Mouse (Mus musculus) gastrocnemius, postnatal 14 days (tissue): ENCODE results near the gene Upk3a. TPM values are rescaled to one million over a fixed set of nuclear protein-coding genes. Genes with fewer than 3 reads are reported as not detected.
A peak's percentile ranks its signal among the peaks of the same experiment; 100 is the strongest.

Experiments used
- DNase-seq: peaks from one replicate; pipeline ENCODE4 v3.0.0; 2021; ENCODE audit warnings: mixed read lengths
- intact Hi-C: fragments of 180-260 bp; cut with DNase I; formaldehyde crosslinking; loops from one replicate; pipeline ENCODE4 v1.15.1; 2025; ENCODE audit warnings: low total_unique reads
- long read RNA-seq, 2 experiments: library from polyadenylated mRNA; stranded (forward); transcript quantifications; one replicate each; pipeline ENCODE4 v2.0.0; 2021
- total RNA-seq, 2 experiments: library from RNA; stranded (reverse); gene quantifications; 2 replicates each; pipeline ENCODE4 v1.2.3; 2021

The Upk3a gene
- not detected for total RNA-seq
- long read RNA-seq, experiment 1 = 0 reads
- long read RNA-seq, experiment 2 = 0 reads

DNA sequence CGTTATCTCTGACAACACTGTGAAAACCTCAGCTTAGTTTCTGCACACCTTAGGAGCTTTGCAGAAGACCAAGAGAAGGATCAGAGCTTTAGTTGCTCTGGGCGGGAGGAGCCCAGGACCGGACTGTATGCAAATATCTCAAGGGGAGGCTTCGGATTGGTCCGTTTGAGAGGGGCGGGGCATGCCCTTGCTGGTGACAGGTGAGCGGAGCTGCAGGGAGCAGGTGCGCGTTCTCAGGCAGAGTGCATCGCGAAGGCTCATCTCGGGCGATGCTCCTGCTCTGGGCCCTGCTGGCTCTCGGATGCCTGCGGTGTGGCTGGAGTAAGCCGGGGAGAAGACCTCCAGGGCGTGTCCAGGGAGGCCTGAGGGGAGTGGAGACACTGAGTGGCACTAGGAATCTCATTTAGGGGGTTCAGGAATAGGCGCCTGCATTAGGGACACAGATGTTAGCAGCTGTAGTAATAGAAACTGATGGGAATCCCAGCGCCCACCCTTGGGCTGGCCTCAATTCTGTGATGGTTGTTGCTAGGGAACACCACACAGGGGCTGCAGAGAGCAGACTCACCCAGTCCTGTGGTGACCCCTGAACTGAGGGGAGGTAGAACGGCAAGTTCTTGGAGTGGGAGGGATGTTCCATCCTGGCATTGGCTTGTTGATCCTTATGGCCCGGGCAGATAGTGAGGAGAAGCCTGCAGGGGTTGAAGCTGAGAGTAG lies at the start of gene Upk3a:
Gene Upk3a, plus strand, starts transcription at position 191 of the 714 bp plus-strand sequence.
- no peak for DNase-seq
- intact Hi-C loops = no loop called here

DNA sequence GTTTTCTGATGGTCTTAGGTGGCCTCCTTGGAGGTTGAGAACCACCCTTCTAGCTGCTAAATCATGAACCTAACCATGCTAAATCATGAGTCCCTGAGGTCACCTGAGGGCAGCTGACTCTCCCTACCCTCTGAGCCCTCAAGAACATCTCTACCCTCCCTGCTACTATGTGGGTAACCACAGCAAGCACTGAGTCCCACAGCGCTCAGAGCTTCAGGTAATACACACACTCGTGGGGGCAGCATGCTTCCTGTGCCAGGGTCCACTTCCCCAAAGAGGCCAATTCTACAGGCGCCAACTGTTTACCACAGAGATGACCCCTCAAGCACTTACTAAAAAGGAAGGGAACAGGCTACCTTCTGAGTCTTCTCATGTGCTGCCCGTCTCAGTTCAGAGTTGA lies 48.4 kb upstream of the Upk3a start:
- DNase-seq = no peak
- intact Hi-C loops = no loop called here

DNA sequence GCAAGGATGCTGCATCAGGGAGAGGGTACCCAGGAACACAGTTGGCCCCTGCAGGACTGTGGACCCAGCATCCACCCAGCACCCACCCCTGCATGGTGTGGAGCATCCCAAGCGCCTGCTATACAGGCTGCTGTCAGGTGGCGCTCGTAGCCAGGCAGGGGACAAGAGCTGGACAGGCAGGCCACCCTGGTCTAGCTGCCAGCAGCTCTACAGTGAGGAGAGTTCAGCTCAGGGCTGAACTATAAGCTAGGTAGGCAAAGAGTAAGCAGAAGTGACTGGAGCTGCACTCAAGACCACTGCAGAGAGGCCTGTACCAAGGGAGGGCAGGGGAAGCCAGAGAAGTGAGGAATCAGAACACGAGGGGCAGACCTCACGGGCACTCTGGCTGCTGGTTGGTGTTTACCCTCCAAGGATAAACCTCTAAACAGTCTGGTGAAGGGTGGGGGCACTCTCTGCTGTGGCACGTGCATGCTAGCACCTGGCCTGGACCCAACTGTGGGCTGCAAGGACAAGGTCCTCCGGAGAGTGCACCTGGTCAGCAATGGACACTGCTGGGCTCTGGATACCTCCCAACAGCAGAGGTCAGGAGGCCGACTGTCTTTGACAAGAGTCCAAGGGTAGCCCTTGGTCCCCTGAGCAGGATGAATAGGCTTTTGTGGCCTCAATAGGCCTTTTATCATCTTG lies 43.9 kb upstream of the Upk3a start:
- no peak for DNase-seq
- intact Hi-C loops = no loop called here

DNA sequence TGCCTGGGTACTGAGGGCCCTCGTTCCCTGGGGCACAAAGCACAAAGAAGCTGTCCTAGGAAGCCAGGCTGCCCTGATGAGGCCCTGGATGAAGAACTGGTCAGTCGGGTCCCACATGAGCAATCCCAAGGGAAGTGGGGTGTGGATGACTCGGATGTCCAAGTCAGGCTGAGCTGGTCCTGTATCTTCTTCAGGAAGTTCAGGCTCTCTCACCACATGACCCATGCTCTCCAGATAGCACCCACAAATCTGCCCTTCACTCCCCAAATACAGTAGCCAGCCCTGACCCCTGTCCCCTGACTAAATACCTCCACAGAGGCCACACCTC lies 43.4 kb upstream of the Upk3a start:
- DNase-seq = no peak
- intact Hi-C loops = no loop called here

DNA sequence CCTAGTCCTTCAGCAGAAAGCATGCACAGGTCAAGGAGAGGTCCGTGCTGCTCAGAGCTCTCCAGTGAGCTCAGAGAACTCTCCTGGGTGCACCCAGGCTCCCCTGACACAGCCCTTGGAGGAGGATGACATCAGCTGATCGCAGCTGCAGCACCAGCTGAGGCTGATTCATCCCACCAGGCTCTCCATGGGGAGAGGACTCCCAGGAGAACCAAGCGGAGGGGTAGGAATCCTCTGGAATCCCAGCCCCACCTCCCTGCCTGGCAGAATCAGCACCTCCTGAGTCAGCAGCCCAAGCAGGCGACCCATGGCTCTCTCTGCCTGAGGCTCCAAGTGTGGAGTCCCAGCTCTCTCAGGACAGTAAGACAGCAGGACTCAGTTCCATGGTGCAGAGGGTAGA lies 41.2 kb upstream of the Upk3a start:
- peak; percentile 30 for DNase-seq
- intact Hi-C loops = no loop called here

DNA sequence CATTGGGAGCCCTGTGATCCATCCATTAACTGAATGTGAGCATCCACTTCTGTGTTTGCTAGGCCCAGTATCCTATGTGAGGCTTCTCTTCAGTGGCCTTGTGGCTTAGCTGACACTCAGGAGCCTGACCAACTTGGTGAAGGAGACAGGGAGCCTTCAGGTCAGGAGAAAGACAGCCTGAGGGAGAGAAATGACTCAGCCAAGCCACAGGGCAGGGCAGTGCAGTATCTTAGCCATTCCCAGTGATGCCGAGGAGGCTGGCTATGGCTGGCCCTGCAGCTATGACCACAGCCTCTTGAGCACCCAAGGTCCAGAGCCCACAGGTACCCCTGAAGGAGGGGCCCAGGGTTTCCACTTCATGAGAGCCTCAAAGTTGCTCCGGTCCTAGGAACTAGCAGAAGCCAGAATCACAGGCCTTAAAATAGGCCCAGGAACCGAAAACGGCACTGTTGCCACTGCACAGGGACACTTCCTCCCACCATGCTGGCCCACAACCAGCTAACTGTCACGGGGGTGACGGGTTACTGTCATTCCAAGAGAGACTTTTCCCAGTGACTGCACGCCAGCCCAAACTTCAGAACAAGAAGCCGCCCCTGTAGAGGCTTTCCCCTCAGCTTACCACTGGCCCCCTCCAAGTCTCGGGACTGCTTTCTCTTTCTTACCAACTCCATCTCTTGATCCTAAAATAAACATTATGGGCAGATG lies 35.2 kb upstream of the Upk3a start:
- intact Hi-C loops = no loop called here
- DNase-seq = peak; percentile 35

DNA sequence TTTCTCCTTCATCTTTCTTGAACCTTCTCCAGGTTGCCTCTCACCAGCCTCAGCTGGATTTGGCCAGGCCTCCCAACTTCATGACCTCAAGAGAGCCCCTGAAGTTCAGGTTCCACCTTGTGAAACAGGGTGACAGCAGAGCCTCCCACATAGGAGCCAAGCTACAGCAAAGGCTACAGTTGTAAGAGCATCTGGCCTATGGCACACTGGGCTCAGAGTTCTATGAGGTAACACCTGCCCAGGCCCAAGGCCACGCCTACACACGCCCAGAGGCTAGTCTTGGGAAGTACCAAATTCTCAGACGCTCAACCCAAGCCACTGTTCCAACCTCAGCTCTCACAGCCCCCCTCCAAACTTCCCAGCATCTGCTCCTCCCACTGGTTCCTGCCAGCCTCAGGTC lies 34.1 kb upstream of the Upk3a start:
- intact Hi-C loops = no loop called here
- DNase-seq = no peak

DNA sequence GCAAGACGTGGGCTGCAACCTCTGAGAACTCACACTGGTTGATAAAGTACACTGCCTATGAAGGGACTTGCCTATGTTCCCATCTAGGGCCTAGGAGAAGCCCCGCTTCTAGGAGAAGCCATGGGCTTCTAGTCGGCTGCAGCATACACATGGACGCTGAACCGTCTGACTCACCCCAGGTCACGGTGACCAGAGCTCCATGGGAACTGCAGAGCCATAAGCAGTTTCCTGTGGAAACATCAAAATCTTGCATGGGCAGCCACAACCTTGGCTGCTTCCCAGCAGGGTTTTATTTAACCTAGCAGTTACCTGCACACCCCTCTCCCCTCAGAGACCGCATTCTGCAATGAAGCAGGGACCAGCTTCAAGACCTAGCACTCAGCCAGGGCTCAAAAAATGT lies 33.2 kb upstream of the Upk3a start:
- intact Hi-C loops = no loop called here
- DNase-seq = no peak

DNA sequence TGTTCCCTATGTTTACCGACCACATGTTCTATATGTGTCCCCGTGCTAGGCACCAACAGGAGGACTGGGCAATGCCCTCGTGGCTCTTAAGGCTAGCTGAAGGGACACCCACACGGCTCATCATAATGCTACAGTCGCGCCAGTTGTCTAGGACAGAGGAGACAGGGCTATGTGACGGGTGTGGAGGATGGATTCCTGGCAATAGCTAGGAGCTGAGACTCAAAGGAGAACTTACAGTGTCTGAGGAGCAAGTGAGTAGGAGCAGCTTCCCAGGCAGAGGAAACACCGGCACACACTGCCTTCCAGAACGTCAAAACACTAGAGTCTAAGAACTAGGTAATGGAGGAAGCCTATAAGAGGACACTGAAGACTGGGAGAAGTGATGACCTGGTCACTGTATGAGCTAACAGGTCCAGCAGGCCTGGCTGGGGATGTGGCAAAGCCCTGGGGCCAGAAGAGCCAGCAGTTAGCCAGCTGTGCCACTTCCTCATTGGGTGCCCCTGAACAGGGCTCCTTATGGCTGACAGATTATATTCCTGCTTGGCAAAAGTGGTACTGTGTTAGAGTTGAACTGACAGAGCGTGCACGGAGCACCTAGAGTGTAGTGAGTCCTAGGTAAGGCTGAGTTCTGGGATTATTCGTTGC lies 31.3 kb upstream of the Upk3a start:
- intact Hi-C loops = no loop called here
- no peak for DNase-seq

DNA sequence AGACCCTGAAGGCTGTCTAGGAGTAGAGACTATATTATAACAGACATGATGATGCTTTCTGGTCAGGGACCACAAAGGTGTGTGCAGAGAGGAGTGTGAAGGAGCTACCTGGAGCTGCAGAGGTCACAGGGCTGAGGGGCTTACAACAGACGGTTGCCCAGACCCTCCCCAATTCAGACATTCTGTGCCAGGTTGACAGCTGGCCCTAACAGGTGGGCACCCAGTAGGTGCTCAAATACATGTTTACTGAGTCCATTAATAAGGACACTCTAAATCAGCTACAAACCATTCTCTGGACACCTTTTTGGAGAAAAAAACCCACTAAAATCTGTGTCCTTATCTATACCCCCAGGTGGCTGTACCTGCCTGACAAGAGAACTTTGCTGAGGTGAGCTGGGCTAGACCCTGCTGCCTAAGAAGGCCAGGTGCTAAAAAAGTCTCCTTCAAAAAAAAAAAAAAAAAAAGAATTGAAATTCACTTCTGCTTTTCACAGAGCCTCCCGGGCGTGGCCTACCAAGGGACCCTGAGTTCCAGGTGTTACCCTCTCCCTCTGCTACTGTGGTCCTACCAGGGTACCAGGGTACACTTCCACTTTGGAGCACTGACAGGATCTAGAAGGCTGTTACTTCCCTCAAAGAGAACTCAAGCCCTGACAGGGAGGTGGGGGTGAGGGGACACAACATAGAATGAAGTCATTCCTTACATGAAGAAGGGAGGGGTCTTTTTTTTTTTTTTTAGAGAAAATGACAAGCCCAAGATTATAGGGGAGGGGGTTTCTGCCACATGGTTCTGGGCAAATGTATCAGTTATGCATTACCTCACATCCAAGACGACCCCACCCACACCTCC lies 30.5 kb upstream of the Upk3a start:
- no peak for DNase-seq
- intact Hi-C loops = no loop called here

DNA sequence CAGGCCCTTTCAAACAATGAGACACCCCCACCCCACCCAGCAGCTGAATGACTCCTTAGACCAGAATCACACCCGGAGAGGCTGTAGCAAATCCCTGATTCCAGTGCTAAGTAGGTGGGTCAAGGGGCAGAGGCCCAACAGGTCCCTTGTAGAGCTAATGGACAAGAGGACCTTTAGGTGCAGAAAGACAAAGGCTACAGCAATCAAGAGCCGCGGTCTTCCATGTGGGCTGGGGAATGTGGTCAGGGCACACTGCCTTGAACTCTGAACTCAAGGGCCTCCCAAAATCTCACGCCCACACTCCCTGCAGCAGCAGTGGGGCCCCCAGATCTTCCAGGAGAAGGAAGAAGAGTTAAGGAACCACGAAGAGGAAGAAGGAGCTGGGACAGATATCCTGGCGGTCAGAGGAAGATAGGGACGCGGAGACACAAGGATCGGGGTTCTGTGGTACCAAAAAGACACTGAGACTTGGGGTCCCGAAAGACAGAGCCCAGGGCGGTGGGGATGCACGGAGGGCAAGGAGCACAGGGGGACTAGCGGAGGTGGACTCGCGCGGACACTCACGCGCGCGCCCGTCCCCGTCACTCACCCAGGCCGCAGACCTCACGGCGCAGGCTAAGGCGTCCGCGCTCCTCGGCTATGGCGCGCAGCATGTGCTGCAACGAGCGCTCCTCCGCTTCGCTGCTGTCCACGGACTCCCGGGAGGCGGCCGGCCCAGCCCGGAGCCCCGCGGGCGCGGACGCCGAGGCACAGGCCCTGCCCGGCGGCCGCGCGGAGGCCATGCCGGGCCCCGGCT lies 29.7 kb upstream of the Upk3a start:
- peak; percentile 47 for DNase-seq
- intact Hi-C loops = no loop called here

DNA sequence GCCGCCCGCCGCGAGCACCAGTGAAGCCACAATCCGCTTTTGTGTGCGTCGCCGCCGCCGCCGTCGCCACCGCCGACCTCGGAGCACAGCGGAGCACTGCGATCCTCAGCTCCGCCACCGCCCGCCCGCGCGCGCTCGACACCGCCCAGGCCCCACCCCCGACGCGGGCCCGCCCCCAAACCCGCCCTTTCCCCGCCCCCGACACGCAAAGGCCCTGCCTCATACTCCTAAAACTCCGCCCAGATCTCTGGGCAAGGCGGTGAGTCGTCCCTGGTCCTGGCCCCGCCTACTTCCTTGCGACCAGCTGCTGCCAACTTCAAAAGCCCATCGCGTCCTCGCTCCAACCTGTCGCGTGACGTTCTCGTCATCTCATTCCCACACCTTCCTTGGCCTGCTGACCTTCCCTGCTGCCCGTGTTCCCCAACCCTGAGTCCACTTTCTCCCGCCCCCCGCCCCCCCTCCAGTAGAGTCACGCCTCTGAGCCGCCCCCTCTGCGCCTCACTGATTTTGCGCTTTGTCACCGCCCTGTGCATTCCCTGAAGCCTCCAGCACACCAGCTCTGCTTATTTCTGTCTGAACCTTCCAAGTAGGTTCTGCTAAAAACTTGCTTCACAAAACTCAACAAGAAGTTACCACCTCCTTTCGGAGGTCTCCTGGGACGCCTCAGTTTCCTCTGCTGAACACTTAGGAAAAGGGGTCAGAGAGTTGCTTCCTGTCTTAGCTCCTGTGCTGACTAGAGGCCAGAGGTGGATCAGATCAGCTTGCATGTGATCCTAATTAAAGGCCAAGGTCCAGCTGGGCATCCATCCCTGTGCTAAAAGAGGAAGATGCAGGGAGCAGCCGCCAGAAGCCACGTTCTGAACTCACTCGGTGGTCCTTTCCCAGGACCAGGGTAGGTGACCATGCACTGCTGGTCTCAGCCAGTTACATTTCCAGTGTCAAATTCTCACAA lies 28.8 kb upstream of the Upk3a start, which contains the start of gene 5031439G07Rik:
Gene 5031439G07Rik, minus strand, starts transcription at position 678 of the 952 bp plus-strand sequence.
- intact Hi-C loops = no loop called here
- peak; percentile 92 for DNase-seq

DNA sequence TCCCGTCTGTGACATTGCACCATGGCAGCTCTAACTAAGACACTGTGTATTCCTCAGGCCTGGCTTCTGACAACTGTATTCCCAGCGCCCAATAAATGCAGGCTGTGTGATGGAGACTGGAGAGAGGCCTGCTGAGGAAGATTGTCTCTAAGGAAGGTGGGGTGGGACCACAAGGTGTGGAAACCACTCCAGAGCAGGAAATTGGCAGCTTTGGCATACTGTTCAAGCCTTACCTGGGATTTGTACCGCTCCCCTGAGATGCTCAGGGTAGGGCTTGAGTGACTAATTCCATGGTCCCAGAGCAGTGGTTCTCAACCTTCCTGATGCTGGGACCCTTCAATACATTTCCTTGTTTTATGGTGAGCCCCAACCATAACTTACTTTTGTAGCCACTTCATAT lies 27.8 kb upstream of the Upk3a start:
- intact Hi-C loops = no loop called here
- DNase-seq = no peak

DNA sequence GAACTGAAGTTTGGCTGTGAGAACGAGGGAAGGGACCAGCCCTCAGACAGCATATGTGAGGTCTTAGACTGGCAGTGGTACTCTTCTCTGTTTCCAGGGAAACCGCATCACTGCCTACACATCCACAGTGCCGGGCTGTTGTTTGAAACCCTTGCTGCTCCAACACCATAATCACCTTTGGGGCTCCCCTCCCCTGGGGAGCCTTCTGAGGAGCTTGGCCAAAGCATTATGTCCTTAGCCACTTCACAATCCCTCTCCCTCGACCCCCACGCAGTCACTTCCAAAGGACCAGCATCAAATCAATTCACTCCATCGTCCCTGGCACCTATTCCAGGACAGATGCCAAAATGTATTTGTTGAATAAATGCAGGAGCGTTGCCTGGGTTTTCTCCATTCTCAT lies 27.2 kb upstream of the Upk3a start:
- DNase-seq = no peak
- intact Hi-C loops = no loop called here

DNA sequence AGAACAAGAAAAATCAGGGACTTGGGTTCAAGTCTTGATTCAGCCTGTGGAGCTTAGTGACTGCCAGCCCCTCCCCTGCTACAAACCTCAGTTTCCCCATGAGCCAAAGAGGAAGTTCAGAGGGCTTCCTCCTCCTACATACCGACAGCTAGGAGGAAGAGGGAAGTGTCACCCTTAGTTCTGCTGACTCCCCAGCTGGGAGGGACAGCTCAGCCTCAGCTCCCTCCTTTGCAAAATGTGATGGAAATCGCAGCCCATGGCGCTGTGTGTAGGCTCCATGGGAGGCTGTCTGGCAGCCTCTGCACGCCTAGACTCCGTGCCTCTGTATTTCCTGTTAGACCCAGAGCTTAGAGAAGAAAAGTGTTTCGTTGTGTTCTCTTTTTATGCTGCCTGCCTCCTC lies 22.4 kb upstream of the Upk3a start:
- DNase-seq = no peak
- intact Hi-C loops = no loop called here

DNA sequence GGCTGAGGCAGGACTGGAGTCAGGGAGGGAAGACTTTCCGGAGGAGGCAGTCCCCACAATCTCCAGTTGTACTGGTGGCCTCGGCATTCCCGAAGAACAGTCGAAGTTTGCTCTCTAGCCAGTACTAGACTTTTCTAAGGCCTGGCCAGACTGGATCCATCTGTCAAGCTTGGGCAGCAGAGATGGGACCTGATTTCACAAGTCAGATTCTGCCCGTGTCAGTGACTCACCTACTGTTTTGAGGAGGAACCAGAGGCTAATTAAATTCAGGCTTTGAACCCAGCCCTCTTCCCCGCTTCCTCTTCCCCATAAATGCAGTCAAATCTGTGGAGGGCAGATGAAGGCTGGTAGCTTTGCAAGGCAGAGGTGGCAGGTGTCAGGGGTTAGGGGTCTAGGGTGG lies 21.9 kb upstream of the Upk3a start:
- intact Hi-C loops = no loop called here

DNA sequence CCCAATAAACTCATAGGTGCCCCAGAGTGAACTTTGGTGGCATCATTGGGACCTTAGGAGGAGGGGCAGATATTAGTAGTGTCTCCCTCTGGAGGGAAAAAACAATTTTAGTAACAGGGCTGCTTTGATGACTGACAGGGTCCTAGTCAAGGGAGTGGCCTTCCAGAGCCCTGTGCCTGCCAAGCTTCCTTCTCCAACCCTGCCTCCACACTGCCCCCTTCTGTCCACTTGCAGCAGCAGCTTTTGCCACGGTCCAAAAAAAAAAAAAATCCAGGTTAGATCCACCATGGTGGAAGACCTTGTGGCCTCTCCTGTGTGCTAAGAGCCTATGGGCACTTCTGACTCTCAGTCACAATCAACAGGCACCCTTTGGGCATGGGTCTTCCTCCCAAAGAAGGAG lies 21.0 kb upstream of the Upk3a start:
- peak; percentile 75 for DNase-seq
- intact Hi-C loops = no loop called here

More for the DNA sequence above, 21.9 kb upstream of the Upk3a start:
- no peak for DNase-seq
